Mouse (Mus musculus) CH12.LX (cell line): ENCODE data around the gene Exoc3l4. TPM values are rescaled to one million over a fixed set of nuclear protein-coding genes. Genes with fewer than 3 reads are reported as not detected.

Experiments
- DNase-seq: peaks from one replicate; pipeline ENCODE4 v3.0.0-alpha.2; 2013; ENCODE audit errors: extremely low read depth
- H3K27ac ChIP-seq: 2 replicates; pipeline ENCODE4 v1.5.1; 2012; ENCODE audit warnings: low read depth, mild to moderate bottlenecking, control low read depth, moderate library complexity; ENCODE audit not compliant: insufficient read depth
- H3K27me3 ChIP-seq: replicated peaks from 2 replicates; pipeline ENCODE3; 2012; ENCODE audit warnings: inconsistent platforms
- H3K36me3 ChIP-seq, 2 experiments: replicated peaks in 1 of 2; 2 replicates each; pipeline versions ENCODE3 to v1.6.1; 2012; ENCODE audit warnings: inconsistent platforms in 1 of 2, low read length in 1 of 2, mild to moderate bottlenecking in 1 of 2, mixed read lengths in 1 of 2, moderate library complexity in 1 of 2; ENCODE audit not compliant: control insufficient read depth in 1 of 2, insufficient read depth in 1 of 2
- H3K4me1 ChIP-seq, 2 experiments: 2 replicates each; pipeline ENCODE4 v1.6.1; 2012; ENCODE audit warnings: inconsistent platforms in 1 of 2, moderate library complexity in 1 of 2; ENCODE audit not compliant: insufficient read depth in 2 of 2, control insufficient read depth in 1 of 2
- H3K4me2 ChIP-seq: 2 replicates; pipeline ENCODE4 v1.6.1; 2012; ENCODE audit warnings: low read depth, mild to moderate bottlenecking, control low read depth; ENCODE audit not compliant: poor library complexity, insufficient read depth, severe bottlenecking
- H3K4me3 ChIP-seq, 3 experiments: fragments of 150-350 bp in 1 of 3; sonication (generic) in 1 of 3; replicated peaks in 1 of 3; 2 replicates each; pipeline versions ENCODE3 to v1.5.1; 2011 to 2012; ENCODE audit warnings: low read depth in 2 of 3, low read length in 2 of 3, mild to moderate bottlenecking in 2 of 3, moderate library complexity in 2 of 3, control low read depth in 1 of 3, improper control_type of control experiment in 1 of 3, inconsistent platforms in 1 of 3, mixed read lengths in 1 of 3; ENCODE audit not compliant: poor library complexity in 1 of 3
- H3K79me2 ChIP-seq: replicated peaks from 2 replicates; pipeline ENCODE4 v1.6.1; 2012; ENCODE audit warnings: mild to moderate bottlenecking, moderate library complexity; ENCODE audit not compliant: control insufficient read depth, poor library complexity, insufficient read depth, severe bottlenecking; ENCODE audit errors: extremely low read depth
- H3K9ac ChIP-seq: 2 replicates; pipeline ENCODE4 v1.6.1; 2012; ENCODE audit warnings: low read depth, mild to moderate bottlenecking, control low read depth, moderate library complexity; ENCODE audit not compliant: insufficient read depth
- H3K9me3 ChIP-seq: replicated peaks from 2 replicates; pipeline ENCODE3; 2012; ENCODE audit warnings: low read length, inconsistent platforms, mixed read lengths
- CHD1 ChIP-seq: IDR thresholded peaks from 2 replicates; pipeline ENCODE4 v1.6.1; 2012; ENCODE audit warnings: low read depth, low read length, improper control_type of control experiment, inconsistent platforms
- CTCF ChIP-seq, 2 experiments: IDR thresholded peaks in 1 of 2; conservative IDR thresholded peaks in 1 of 2; 2 replicates each; pipeline ENCODE4 v1.5.1; 2011 to 2012; ENCODE audit warnings: low read depth in 2 of 2, low read length in 2 of 2, improper control_type of control experiment in 1 of 2, inconsistent platforms in 1 of 2, mild to moderate bottlenecking in 1 of 2, moderate library complexity in 1 of 2
- EP300 ChIP-seq: IDR thresholded peaks from 2 replicates; pipeline ENCODE4 v1.6.1; 2011; ENCODE audit warnings: low read length, improper control_type of control experiment
- GABPA ChIP-seq: IDR thresholded peaks from 2 replicates; pipeline ENCODE4 v1.6.1; 2012; ENCODE audit warnings: low read depth, low read length, improper control_type of control experiment, inconsistent platforms; ENCODE audit not compliant: insufficient replicate concordance
- JUN ChIP-seq: IDR thresholded peaks from 2 replicates; pipeline ENCODE4 v1.6.1; 2011; ENCODE audit warnings: low read depth, mild to moderate bottlenecking, low read length, improper control_type of control experiment, moderate library complexity; ENCODE audit not compliant: insufficient read depth
- KAT2A ChIP-seq: IDR thresholded peaks from 2 replicates; pipeline ENCODE4 v1.6.1; 2012; ENCODE audit warnings: low read length, improper control_type of control experiment, inconsistent platforms; ENCODE audit not compliant: insufficient replicate concordance
- MXI1 ChIP-seq: IDR thresholded peaks from 2 replicates; pipeline ENCODE4 v1.6.1; 2011; ENCODE audit warnings: mild to moderate bottlenecking, low read depth, low read length, improper control_type of control experiment
- MYC ChIP-seq: IDR thresholded peaks from 2 replicates; pipeline ENCODE4 v1.6.1; 2011; ENCODE audit warnings: low read depth, mild to moderate bottlenecking, improper control_type of control experiment, low read length
- NRF1 ChIP-seq: IDR thresholded peaks from 2 replicates; pipeline ENCODE4 v1.6.1; 2014; ENCODE audit warnings: low read depth, mild to moderate bottlenecking, inconsistent platforms, low read length, improper control_type of control experiment, moderate library complexity
- PAX5 ChIP-seq: IDR thresholded peaks from 2 replicates; pipeline ENCODE4 v1.6.1; 2012; ENCODE audit warnings: low read length, inconsistent platforms, mixed read lengths
- POLR2A ChIP-seq: IDR thresholded peaks from 2 replicates; pipeline ENCODE4 v1.6.1; 2011; ENCODE audit warnings: low read depth, mild to moderate bottlenecking, improper control_type of control experiment, low read length
- RAD21 ChIP-seq: IDR thresholded peaks from 2 replicates; pipeline ENCODE4 v1.6.1; 2011; ENCODE audit warnings: low read depth, mild to moderate bottlenecking, low read length, improper control_type of control experiment, moderate library complexity
- RCOR1 ChIP-seq: conservative IDR thresholded peaks from 2 replicates; pipeline ENCODE4 v1.6.1; 2012; ENCODE audit warnings: low read depth, mild to moderate bottlenecking, inconsistent platforms, low read length, improper control_type of control experiment
- SIN3A ChIP-seq: IDR thresholded peaks from 2 replicates; pipeline ENCODE4 v1.6.1; 2012; ENCODE audit warnings: low read length, improper control_type of control experiment, inconsistent platforms
- SMC3 ChIP-seq: IDR thresholded peaks from 2 replicates; pipeline ENCODE4 v1.6.1; 2011; ENCODE audit warnings: low read depth, low read length, improper control_type of control experiment
- TBP ChIP-seq: conservative IDR thresholded peaks from 2 replicates; pipeline ENCODE4 v1.6.1; 2011; ENCODE audit warnings: low read depth, low read length, improper control_type of control experiment
- ZKSCAN1 ChIP-seq: IDR thresholded peaks from 2 replicates; pipeline ENCODE4 v1.6.1; 2012; ENCODE audit warnings: low read depth, inconsistent platforms, low read length, improper control_type of control experiment, borderline replicate concordance
- ZNF384 ChIP-seq: IDR thresholded peaks from 2 replicates; pipeline ENCODE4 v1.6.1; 2012; ENCODE audit warnings: low read depth, low read length, improper control_type of control experiment, inconsistent platforms
- dilution Hi-C: fragments of 300-500 bp; cut with MboI; formaldehyde crosslinking; loops from 2 replicates; pipeline ENCODE4 v1.14.3; 2020; ENCODE audit warnings: low sequenced_read_pairs; ENCODE audit not compliant: extremely low pct_unique_long_range_greater_than_20kb, extremely low pct_ligation_motif_present
- in situ Hi-C: fragments of 300-500 bp; cut with MboI; formaldehyde crosslinking; loops from 3 replicates; pipeline ENCODE4 v1.14.3; 2019; ENCODE audit warnings: low sequenced_read_pairs, low pct_ligation_motif_present, low pct_unique_long_range_greater_than_20kb, mixed read lengths
- polyA plus RNA-seq: library from polyadenylated mRNA; unstranded; fragments of >175 nt; gene quantifications from 2 replicates; pipeline ENCODE4 v1.2.1, GENCODE M21; 2012; ENCODE audit warnings: low read depth; ENCODE audit not compliant: insufficient read length
- total RNA-seq, 2 experiments: library from RNA; depleted of rRNA; stranded (reverse); fragments of 300-350 nt in 1 of 2; fragments of >200 nt in 1 of 2; gene quantifications; 2 replicates each; pipeline ENCODE4 v1.2.3; 2012 to 2014

Gene Exoc3l4
- total and polyA plus RNA-seq, 3 experiments: 0.81 to 1.2 (median 0.85) TPM

GRCm38 (mm10) chr12:111463570-111463969 lies 46.8 kb downstream of the Exoc3l4 start:
- TF ChIP-seq GABPA: no peak
- TF ChIP-seq JUN: no peak
- TF ChIP-seq MXI1: no peak
- TF ChIP-seq RCOR1: no peak
- no peak for TF ChIP-seq TBP
- TF ChIP-seq CTCF (conservative IDR thresholded peaks at IDR 0.05 in 1 of 2, IDR thresholded peaks at IDR 0.05 in 1 of 2; ENCODE audit: low read depth in 2 of 2, low read length in 2 of 2): no peak
- no peak for TF ChIP-seq POLR2A
- TF ChIP-seq ZNF384: no peak
- TF ChIP-seq RAD21: no peak
- TF ChIP-seq MYC: no peak
- TF ChIP-seq EP300: no peak
- TF ChIP-seq SMC3: no peak
- TF ChIP-seq PAX5: no peak
- no peak for TF ChIP-seq ZKSCAN1
- TF ChIP-seq CHD1: no peak
- no peak for TF ChIP-seq SIN3A
- H3K4me3 ChIP-seq: no peak overlapping the region
- in situ Hi-C loops: loop anchor here (5.0 kb wide), 1 partner anchor 36 kb away; no protein-coding TSS in a partner anchor
- H3K27me3 ChIP-seq: peaks cover 36% of the 10 kb centered on the region
- H3K27ac ChIP-seq: no peak overlapping the region
- no peak overlapping the region for H3K9ac ChIP-seq
- no peaks in the 10 kb centered on the region for H3K36me3 ChIP-seq
- H3K9me3 ChIP-seq: no peaks in the 10 kb centered on the region
- no peaks in the 10 kb centered on the region for H3K79me2 ChIP-seq
- dilution Hi-C loops: no loop called here
- H3K4me1 ChIP-seq: peaks cover 3 to 4% of the 10 kb centered on the region in 2 experiments; a peak in 3 of 4 replicates
- H3K4me2 ChIP-seq: no peak overlapping the region
- no peak for DNase-seq

- Histone ChIP-seq H3K9me3 (no peaks in the 10 kb centered on the region), H3K9ac (no peak overlapping the region), H3K4me3 (no peak overlapping the region), H3K4me2 (no peak overlapping the region), H3K27ac (no peak overlapping the region), H3K79me2 (no peaks in the 10 kb centered on the region), H3K4me1 (peaks cover 7 to 12% of the 10 kb centered on the region in 2 experiments), H3K36me3 (no peaks in the 10 kb centered on the region), H3K27me3 (peaks cover 38% of the 10 kb centered on the region)
- no peak for TF ChIP-seq CTCF (conservative IDR thresholded peaks at IDR 0.05 in 1 of 2, IDR thresholded peaks at IDR 0.05 in 1 of 2; ENCODE audit: low read depth in 2 of 2, low read length in 2 of 2)
- TF ChIP-seq NRF1: no peak
- TF ChIP-seq KAT2A: no peak
- in situ Hi-C loops (no loop called here), dilution Hi-C loops (no loop called here)
- DNase-seq: no peak
These were observed 49.6 kb downstream of the Exoc3l4 start for GRCm38 (mm10) chr12:111466369-111466768.
